Mouse (Mus musculus) liver, embryonic 14.5 days (tissue): ENCODE measurements at regions not wholly inside any gene's neighbourhood (a gene's known extent, or its start where the extent isn't known, plus 50 kb on each side); places are given as distances from the start of the nearest gene placed in this dataset.

Source experiments
- CTCF ChIP-seq: IDR thresholded peaks from 2 replicates; pipeline ENCODE4 v1.5.1; 2016; ENCODE audit warnings: antibody characterized with exemption, low read depth, control low read depth
- EP300 ChIP-seq: IDR thresholded peaks from 2 replicates; pipeline ENCODE4 v1.6.1; 2016; ENCODE audit warnings: antibody characterized with exemption, low read depth

GRCm38 (mm10) chr2:114788251-114788650 lies 133.5 kb upstream of the Dph6 start:
- TF ChIP-seq CTCF (no peak), EP300 (no peak)
